In genomic region chr2:73657151-73657550, GRCm38 (mm10) we compare ENCODE assay signal across 8 mouse cellular contexts.
DNase-seq lines count a peak whose midpoint lies in the region; ATAC-seq and TF ChIP-seq lines count a peak whose summit lies in the region.

No protein-coding gene starts in this region.

- no peaks in the 10 kb centered on the region for H3K36me3 ChIP-seq in heart, embryonic 14.5 days (ENCODE audit: control insufficient read depth, insufficient read depth, low read length)
- H3K36me3 ChIP-seq in midbrain, embryonic 16.5 days (ENCODE audit: control insufficient read depth, insufficient read depth, low read length) = no peaks in the 10 kb centered on the region
- H3K36me3 ChIP-seq in liver, postnatal 0 days (replicated peaks; ENCODE audit: insufficient read depth, low read length) = no peaks in the 10 kb centered on the region

- H3K27ac ChIP-seq in heart, embryonic 14.5 days (replicated peaks in 1 of 2; ENCODE audit: control insufficient read depth in 1 of 2, insufficient read depth in 1 of 2, low read depth in 2 of 2, low read length in 2 of 2) = peak overlapping the region in 1 of 2 experiments; percentile 42; a peak in 1 of 4 replicates
- H3K27ac ChIP-seq in midbrain, embryonic 16.5 days (ENCODE audit: low read length) = no peak overlapping the region
- H3K27ac ChIP-seq in liver, postnatal 0 days (ENCODE audit: low read depth) = no peak overlapping the region

- peak overlapping the region; percentile 27; the same call in 1 of the 2 replicates for H3K4me2 ChIP-seq in heart, embryonic 14.5 days (ENCODE audit: low read length)
- H3K4me2 ChIP-seq in midbrain, embryonic 16.5 days (ENCODE audit: low read length) = no peak overlapping the region; the same call in 1 of the 2 replicates
- no peak overlapping the region for H3K4me2 ChIP-seq in liver, postnatal 0 days (ENCODE audit: low read depth, low read length)

- peaks cover 9 to 30% of the 10 kb centered on the region in 2 experiments for H3K4me1 ChIP-seq in heart, embryonic 14.5 days (ENCODE audit: control insufficient read depth in 2 of 2, insufficient read depth in 2 of 2, low read length in 2 of 2)
- H3K4me1 ChIP-seq in midbrain, embryonic 16.5 days (ENCODE audit: control insufficient read depth, insufficient read depth, low read length) = peaks cover 37% of the 10 kb centered on the region
- peaks cover 3% of the 10 kb centered on the region for H3K4me1 ChIP-seq in liver, postnatal 0 days (ENCODE audit: insufficient read depth)

- peak; percentile 35; the same call in 1 of the 2 replicates for ATAC-seq in heart, embryonic 14.5 days (ENCODE audit: insufficient number of reproducible peaks, insufficient read depth, low FRiP score, low read depth)
- peak; percentile 22; the same call in 1 of the 2 replicates for ATAC-seq in midbrain, embryonic 16.5 days
- no peak for ATAC-seq in erythroid progenitor cell, adult 5-6 weeks (replicated peaks; ENCODE audit: low FRiP score, poor library complexity, severe bottlenecking)
- ATAC-seq in liver, postnatal 0 days = no peak

- no peak overlapping the region for H3K9ac ChIP-seq in heart, embryonic 14.5 days (ENCODE audit: low read length)
- H3K9ac ChIP-seq in midbrain, embryonic 16.5 days (ENCODE audit: low read depth, low read length) = no peak overlapping the region
- no peak overlapping the region for H3K9ac ChIP-seq in liver, postnatal 0 days (replicated peaks)

- DNase-seq in cerebellum, adult 18-20 months = peak; percentile 9 to 23
- DNase-seq in cerebellum, adult 8-10 months = no peak
- DNase-seq in Muller cell, postnatal 12 days (ENCODE audit: inconsistent ontology term) = peak; percentile 50
- peak; percentile 58 to 73 for DNase-seq in left cerebral cortex, adult 18-20 months (ENCODE audit: low spot score in 2 of 2)
- no peak for DNase-seq in liver, postnatal 0 days

- H3K9me3 ChIP-seq in heart, embryonic 14.5 days (ENCODE audit: control insufficient read depth, low read length) = no peaks in the 10 kb centered on the region
- H3K9me3 ChIP-seq in midbrain, embryonic 16.5 days (replicated peaks; ENCODE audit: control insufficient read depth, low read length, poor library complexity, severe bottlenecking) = no peaks in the 10 kb centered on the region
- no peaks in the 10 kb centered on the region for H3K9me3 ChIP-seq in liver, postnatal 0 days (ENCODE audit: low read length)

- no peaks in the 10 kb centered on the region for H3K27me3 ChIP-seq in heart, embryonic 14.5 days (ENCODE audit: control insufficient read depth, insufficient read depth, low read length)
- H3K27me3 ChIP-seq in midbrain, embryonic 16.5 days (ENCODE audit: control insufficient read depth, insufficient read depth, low read depth, low read length) = no peaks in the 10 kb centered on the region
- H3K27me3 ChIP-seq in liver, postnatal 0 days (ENCODE audit: insufficient read depth, low read length) = no peaks in the 10 kb centered on the region

- no peak for TF ChIP-seq EP300 in liver, postnatal 0 days (IDR thresholded peaks at IDR 0.05; ENCODE audit: low read depth)

- H3K4me3 ChIP-seq in heart, embryonic 14.5 days (ENCODE audit: control insufficient read depth in 1 of 2, insufficient read depth in 1 of 2, low read depth in 1 of 2, low read length in 2 of 2) = no peak overlapping the region
- no peak overlapping the region for H3K4me3 ChIP-seq in midbrain, embryonic 16.5 days (ENCODE audit: low read depth, low read length)
- no peak overlapping the region for H3K4me3 ChIP-seq in liver, postnatal 0 days (ENCODE audit: low read depth, low read length)

- no peak for TF ChIP-seq CTCF in liver, postnatal 0 days (IDR thresholded peaks at IDR 0.05; ENCODE audit: low read depth)

- 39% methylated on average over 7 of the region's 7 CpGs for whole genome bisulfite sequencing in heart, embryonic 14.5 days
- WGBS in midbrain, embryonic 16.5 days = 30% methylated on average over 7 of the region's 7 CpGs
- 59% methylated on average over 7 of the region's 7 CpGs for WGBS in liver, postnatal 0 days (ENCODE audit: insufficient replicate concordance)

Comparison
In these comparisons a context has a peak if more than half of its experiments do, and no peak if none do; other contexts are left out.
1. DNase-seq: peak in cerebellum, adult 18-20 months (2 of 2), Muller cell, postnatal 12 days (single experiment) and left cerebral cortex, adult 18-20 months (2 of 2); none in cerebellum, adult 8-10 months (single experiment) and liver, postnatal 0 days (single experiment).
2. ATAC-seq: peak in heart, embryonic 14.5 days (single experiment) and midbrain, embryonic 16.5 days (single experiment); none in erythroid progenitor cell, adult 5-6 weeks (single experiment) and liver, postnatal 0 days (single experiment).